Mouse (Mus musculus) kidney, postnatal 0 days (tissue): ENCODE results near the gene Denr. TPM values are rescaled to one million over a fixed set of nuclear protein-coding genes. Genes with fewer than 3 reads are reported as not detected.

Experiments
- ATAC-seq: fragments of 200-750 bp; cut with Nextera tagmentation; replicated peaks from 2 replicates; pipeline ENCODE4 v1.8.0; 2017; ENCODE audit warnings: low read depth, moderate number of reproducible peaks, moderate TSS enrichment, moderate library complexity; ENCODE audit not compliant: low FRiP score
- DNase-seq: peaks from one replicate; pipeline ENCODE4 v3.0.0-alpha.2; 2016; ENCODE audit warnings: low spot score
- H3K27ac ChIP-seq: fragments of 300-500 bp; sonication (generic); 2 replicates; pipeline ENCODE4 v1.5.1; 2014; ENCODE audit warnings: mild to moderate bottlenecking
- H3K27me3 ChIP-seq: fragments of 300-500 bp; sonication (generic); 2 replicates; pipeline ENCODE4 v1.6.1; 2014; ENCODE audit warnings: low read length, mixed read lengths; ENCODE audit not compliant: insufficient read depth
- H3K36me3 ChIP-seq: fragments of 300-500 bp; sonication (generic); 2 replicates; pipeline ENCODE4 v1.6.1; 2014; ENCODE audit warnings: low read length, mixed read lengths; ENCODE audit not compliant: insufficient read depth
- H3K4me1 ChIP-seq: fragments of 300-500 bp; sonication (generic); replicated peaks from 2 replicates; pipeline ENCODE4 v1.6.1; 2014; ENCODE audit warnings: antibody characterized with exemption, low read length, mixed read lengths; ENCODE audit not compliant: insufficient read depth
- H3K4me2 ChIP-seq: fragments of 300-500 bp; sonication (generic); 2 replicates; pipeline ENCODE4 v1.6.1; 2014; ENCODE audit warnings: mild to moderate bottlenecking, low read length, moderate library complexity, mixed read lengths
- H3K4me3 ChIP-seq: fragments of 300-500 bp; sonication (generic); replicated peaks from 2 replicates; pipeline ENCODE4 v1.5.1; 2014; ENCODE audit warnings: low read depth, low read length
- H3K9ac ChIP-seq: fragments of 300-500 bp; sonication (generic); 2 replicates; pipeline ENCODE4 v1.6.1; 2014; ENCODE audit warnings: low read depth, low read length
- H3K9me3 ChIP-seq: fragments of 300-500 bp; sonication (generic); replicated peaks from 2 replicates; pipeline ENCODE4 v1.6.1; 2016; ENCODE audit warnings: low read length, inconsistent platforms, mixed read lengths
- CTCF ChIP-seq: IDR thresholded peaks from 2 replicates; pipeline ENCODE4 v1.5.1; 2016; ENCODE audit warnings: antibody characterized with exemption, low read depth, mild to moderate bottlenecking, moderate library complexity
- WGBS: fragments of 180-500 bp; shearing (Covaris S2); extraction: QIAGEN DNeasy Blood & Tissue Kit; methylation state at CpG from one replicate; pipeline ENCODE4 v1.1.7; 2014; 5-methylcytosine and 5-hydroxymethylcytosine counted together
- polyA plus RNA-seq: library from polyadenylated mRNA; unstranded; fragments of >200 nt; fragmentation: Nextera tagmentation; extraction: Ambion mirVana; gene quantifications from 2 replicates; pipeline ENCODE4 v1.2.1, GENCODE M21; 2015

Denr gene
- polyA plus RNA-seq, 1 experiment from 2014 or later: 128 TPM

DNA sequence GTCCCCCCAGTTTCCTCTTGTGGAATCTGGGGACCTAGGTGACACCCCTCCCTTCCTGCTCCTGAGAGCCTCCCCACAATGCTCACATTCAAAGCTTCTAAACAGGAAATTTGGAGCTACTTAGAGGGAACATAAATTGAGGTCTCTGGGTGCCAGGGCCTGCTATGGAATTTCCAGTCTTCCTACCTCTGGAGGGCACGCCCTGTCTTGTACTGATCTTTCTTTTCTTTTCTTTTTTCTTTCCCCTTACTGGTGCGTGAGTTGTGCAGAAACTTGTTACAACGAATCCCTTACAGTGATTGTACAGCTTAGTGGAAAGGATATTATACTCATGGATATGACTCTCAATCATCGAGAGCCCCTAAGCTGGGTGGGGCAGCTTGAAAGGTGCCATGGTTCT lies 37.4 kb upstream of the Denr start:
- 85% methylated on average over 4 of the region's 4 CpGs for WGBS
- ATAC-seq (no peak), DNase-seq (no peak)
- no peak overlapping the region for H3K4me3 ChIP-seq
- no peak overlapping the region for H3K9ac ChIP-seq
- no peaks in the 10 kb centered on the region for H3K9me3 ChIP-seq
- no peaks in the 10 kb centered on the region for H3K36me3 ChIP-seq
- H3K4me1 ChIP-seq: no peaks in the 10 kb centered on the region
- H3K4me2 ChIP-seq: no peak overlapping the region
- H3K27me3 ChIP-seq: no peaks in the 10 kb centered on the region
- no peak overlapping the region for H3K27ac ChIP-seq
- no peak for TF ChIP-seq CTCF

- no peaks in the 10 kb centered on the region for H3K9me3 ChIP-seq
- no peaks in the 10 kb centered on the region for H3K27me3 ChIP-seq
- ATAC-seq: no peak
- H3K4me2 ChIP-seq: no peak overlapping the region
- H3K4me3 ChIP-seq: no peak overlapping the region
- no peaks in the 10 kb centered on the region for H3K36me3 ChIP-seq
- H3K27ac ChIP-seq: no peak overlapping the region
- no peak for TF ChIP-seq CTCF
- DNase-seq: no peak
- 87% methylated on average over 5 of the region's 5 CpGs for WGBS
- H3K9ac ChIP-seq: no peak overlapping the region
- peaks cover 19% of the 10 kb centered on the region for H3K4me1 ChIP-seq
Observed at GRCm38 (mm10) chr5:123874177-123874576, 32.8 kb upstream of the Denr start.

GRCm38 (mm10) chr5:123878056-123878455 lies 28.9 kb upstream of the Denr start:
- peak overlapping the region; percentile 19 for H3K4me3 ChIP-seq
- H3K36me3 ChIP-seq: no peaks in the 10 kb centered on the region
- DNase-seq (peak; percentile 77), ATAC-seq (no peak; the same call in 1 of the 2 replicates)
- H3K9ac ChIP-seq: peak overlapping the region; percentile 32
- no peak for TF ChIP-seq CTCF
- H3K4me1 ChIP-seq: peaks cover 26% of the 10 kb centered on the region
- H3K27ac ChIP-seq: no peak overlapping the region
- 9% methylated on average over 14 of the region's 14 CpGs for WGBS
- H3K9me3 ChIP-seq: no peaks in the 10 kb centered on the region
- no peaks in the 10 kb centered on the region for H3K27me3 ChIP-seq
- H3K4me2 ChIP-seq: peak overlapping the region; percentile 55

DNA sequence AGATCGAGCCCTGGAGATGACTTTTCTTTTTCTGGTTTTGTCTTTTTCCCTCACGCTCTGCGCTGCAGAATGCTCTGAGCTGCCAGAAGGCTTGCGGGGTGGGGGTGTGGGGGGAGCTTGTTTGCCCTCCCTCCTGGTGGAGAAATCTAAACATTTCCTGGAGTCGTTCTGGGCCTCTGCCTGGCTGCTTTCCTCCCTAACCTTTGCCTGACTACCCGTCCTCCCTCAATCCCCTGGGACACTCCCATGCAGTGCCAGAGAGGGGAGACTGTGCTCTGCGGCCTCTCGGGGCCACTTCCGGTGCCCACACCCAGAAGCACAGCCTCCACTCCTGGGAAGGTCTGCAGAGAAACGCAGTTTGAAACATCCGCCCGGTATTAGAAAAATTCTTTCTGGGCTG lies 27.0 kb upstream of the Denr start, which contains the start of gene Hcar1:
Gene Hcar1, minus strand, starts transcription at position 93 of the 400 bp plus-strand sequence.
- Histone ChIP-seq H3K36me3 (no peaks in the 10 kb centered on the region), H3K27ac (peak within 1 kb of the TSS; percentile 68), H3K4me1 (peaks cover 26% of the 10 kb centered on the region), H3K4me2 (peak within 1 kb of the TSS; percentile 55), H3K9me3 (no peaks in the 10 kb centered on the region), H3K27me3 (no peaks in the 10 kb centered on the region), H3K9ac (peak within 1 kb of the TSS; percentile 45), H3K4me3 (peak within 1 kb of the TSS; percentile 9; the same call in 1 of the 2 replicates)
- WGBS: 14% methylated on average over 12 of the region's 12 CpGs
- DNase-seq (peak; percentile 73), ATAC-seq (peak; percentile 21; the same call in 1 of the 2 replicates)
- TF ChIP-seq CTCF: no peak

DNA sequence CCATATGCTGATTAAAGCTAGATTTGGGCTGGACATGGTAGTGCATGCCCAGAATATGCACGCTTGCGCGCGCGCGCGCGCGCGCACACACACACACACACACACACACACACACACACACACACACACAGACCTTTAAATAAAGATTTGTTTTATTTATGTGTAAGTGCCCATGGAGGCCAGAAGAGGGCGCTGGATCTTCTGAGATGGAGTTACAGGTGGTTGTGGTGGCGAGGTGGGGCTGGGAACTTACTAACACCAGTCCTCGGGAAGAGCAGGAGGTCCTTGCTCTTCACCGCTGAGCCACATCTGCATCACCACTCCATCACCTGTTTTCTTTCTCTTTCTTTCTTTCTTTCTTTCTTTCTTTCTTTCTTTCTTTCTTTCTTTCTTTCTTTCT lies 26.2 kb upstream of the Denr start:
- 82% methylated on average over 14 of the region's 14 CpGs for WGBS
- Histone ChIP-seq H3K27me3 (no peaks in the 10 kb centered on the region), H3K4me3 (no peak overlapping the region), H3K36me3 (no peaks in the 10 kb centered on the region), H3K27ac (no peak overlapping the region), H3K4me1 (peaks cover 26% of the 10 kb centered on the region), H3K4me2 (no peak overlapping the region), H3K9me3 (no peaks in the 10 kb centered on the region), H3K9ac (no peak overlapping the region)
- DNase-seq (no peak), ATAC-seq (no peak)
- TF ChIP-seq CTCF: peak; percentile 52

DNA sequence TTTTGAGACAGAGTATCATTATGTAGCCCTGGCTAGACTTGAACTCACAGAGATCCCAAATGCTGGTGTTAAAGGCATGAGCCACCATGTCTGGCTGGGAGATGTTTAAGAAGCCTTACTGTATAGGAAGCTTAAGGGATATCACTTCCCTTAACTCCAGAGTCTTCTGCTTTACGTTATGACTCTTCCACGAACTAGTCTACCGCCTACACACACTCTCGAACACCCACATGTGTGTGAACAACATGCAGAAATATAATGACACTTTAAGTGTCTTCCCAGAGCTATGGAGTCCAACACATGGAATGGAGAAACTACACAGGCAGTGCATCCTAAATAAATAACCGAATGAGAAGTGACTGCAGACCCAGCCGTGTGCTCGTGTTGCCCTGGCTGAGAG lies 23.1 kb upstream of the Denr start:
- TF ChIP-seq CTCF: no peak
- Histone ChIP-seq H3K9ac (no peak overlapping the region), H3K27me3 (no peaks in the 10 kb centered on the region), H3K4me1 (peaks cover 10% of the 10 kb centered on the region), H3K9me3 (no peaks in the 10 kb centered on the region), H3K4me2 (no peak overlapping the region), H3K27ac (no peak overlapping the region), H3K4me3 (no peak overlapping the region), H3K36me3 (no peaks in the 10 kb centered on the region)
- ATAC-seq (no peak), DNase-seq (no peak)
- 71% methylated on average over 7 of the region's 7 CpGs for WGBS

DNA sequence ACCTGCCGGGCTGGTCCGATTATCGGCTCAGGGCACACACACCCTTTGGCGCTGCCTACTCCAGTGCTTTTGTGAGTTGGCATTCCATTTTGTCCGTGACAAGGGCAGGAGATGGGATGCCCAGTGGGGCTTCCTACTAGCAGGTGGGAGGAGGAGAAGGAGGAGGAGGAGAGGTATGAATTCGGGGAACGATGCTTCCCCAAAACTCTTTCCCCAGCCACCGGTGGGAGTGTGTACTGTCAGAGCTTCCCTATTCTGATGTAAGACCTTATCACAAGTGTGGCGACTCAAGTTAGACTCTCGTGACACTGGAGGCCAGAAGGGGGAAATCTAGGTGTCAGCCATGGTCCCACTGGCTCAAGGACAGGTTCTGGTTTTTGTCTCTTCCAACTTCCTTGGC lies 22.6 kb upstream of the Denr start:
- H3K9me3 ChIP-seq: no peaks in the 10 kb centered on the region
- no peak for TF ChIP-seq CTCF
- no peak overlapping the region for H3K9ac ChIP-seq
- H3K4me1 ChIP-seq: peaks cover 6% of the 10 kb centered on the region
- no peak overlapping the region for H3K4me2 ChIP-seq
- no peak for ATAC-seq
- no peak overlapping the region for H3K27ac ChIP-seq
- H3K4me3 ChIP-seq: no peak overlapping the region
- no peaks in the 10 kb centered on the region for H3K27me3 ChIP-seq
- 71% methylated on average over 10 of the region's 10 CpGs for WGBS
- DNase-seq: no peak
- H3K36me3 ChIP-seq: no peaks in the 10 kb centered on the region
